Mouse (Mus musculus) retina, adult 2 months (tissue): ENCODE measurements at regions not wholly inside any gene's neighbourhood (a gene's known extent, or its start where the extent isn't known, plus 50 kb on each side); places are given as distances from the start of the nearest gene placed in this dataset.

ENCODE experiments used
- DNase-seq: peaks from one replicate; pipeline ENCODE4 v3.0.0-alpha.2; 2012; ENCODE audit warnings: low read depth, low spot score

GRCm38 (mm10) chr13:80946034-80946433, 62.9 kb downstream of the Arrdc3 start:
- DNase-seq, result no peak

- no peak for DNase-seq
Observed at GRCm38 (mm10) chr13:80947705-80948104, 64.5 kb downstream of the Arrdc3 start.

GRCm38 (mm10) chr13:80949133-80949697, 66.0 kb downstream of the Arrdc3 start:
- DNase-seq, result no peak

- no peak for DNase-seq
Observed at GRCm38 (mm10) chr13:80950239-80950638, 67.1 kb downstream of the Arrdc3 start.

GRCm38 (mm10) chr13:80950803-80951202, 67.6 kb downstream of the Arrdc3 start:
- DNase-seq, result no peak

- DNase-seq, result no peak
Observed at GRCm38 (mm10) chr13:80951327-80951726, 68.1 kb downstream of the Arrdc3 start.

GRCm38 (mm10) chr13:80952851-80953250, 69.7 kb downstream of the Arrdc3 start:
- no peak for DNase-seq

- DNase-seq, result no peak
Observed at GRCm38 (mm10) chr13:80954059-80954645, 71.0 kb downstream of the Arrdc3 start.

- no peak for DNase-seq
Observed at GRCm38 (mm10) chr13:80956966-80957365, 73.8 kb downstream of the Arrdc3 start.

- DNase-seq, result no peak
Observed at GRCm38 (mm10) chr13:80957419-80958139, 74.4 kb downstream of the Arrdc3 start.

GRCm38 (mm10) chr13:80959763-80960162, 76.6 kb downstream of the Arrdc3 start:
- DNase-seq, result no peak

- DNase-seq, result no peak
Observed at GRCm38 (mm10) chr13:80961985-80962617, 78.9 kb downstream of the Arrdc3 start.

GRCm38 (mm10) chr13:80962789-80963590, 79.8 kb downstream of the Arrdc3 start:
- DNase-seq, result peak; percentile 46

- DNase-seq, result no peak
Observed at GRCm38 (mm10) chr13:80963591-80963940, 80.4 kb downstream of the Arrdc3 start.

- DNase-seq, result no peak
Observed at GRCm38 (mm10) chr13:80971664-80972063, 88.5 kb downstream of the Arrdc3 start.

GRCm38 (mm10) chr13:80974424-80974823, 91.2 kb downstream of the Arrdc3 start:
- no peak for DNase-seq

- DNase-seq, result no peak
Observed at GRCm38 (mm10) chr13:80977266-80977665, 94.1 kb downstream of the Arrdc3 start.

GRCm38 (mm10) chr13:80981201-80981600, 98.0 kb downstream of the Arrdc3 start:
- DNase-seq, result no peak

- no peak for DNase-seq
Observed at GRCm38 (mm10) chr13:80986657-80987056, 103.5 kb downstream of the Arrdc3 start.

- DNase-seq, result no peak
Observed at GRCm38 (mm10) chr13:80989756-80990155, 106.6 kb downstream of the Arrdc3 start.

- DNase-seq, result no peak
Observed at GRCm38 (mm10) chr13:80992342-80992741, 109.2 kb downstream of the Arrdc3 start.
